In genomic region chr8:67279449-67279848, GRCm38 (mm10) we compare ENCODE assay signal across 18 mouse cellular contexts.
DNase-seq lines count a peak whose midpoint lies in the region; ATAC-seq and TF ChIP-seq lines count a peak whose summit lies in the region.
"Had no signal": no experiment of that assay in that cellular context is flagged by ENCODE, and none has a peak within 500 bp of the region (broad histone marks: within the 10 kb centered on the region; RNA-seq: fewer than 3 reads in every experiment).

No protein-coding gene starts in this region.

- in situ Hi-C loops in Patski (cut with MboI; ENCODE audit: low pct_unique_long_range_greater_than_20kb) = no loop called here

- intact Hi-C loops in left cerebral cortex, postnatal 36 days (cut with DNase I) = no loop called here

- CTCF ChIA-PET in Patski (lab: Charles Lee) = no interaction called here

- no peaks in the 10 kb centered on the region for H3K27me3 ChIP-seq in Patski
- H3K27me3 ChIP-seq in forebrain, embryonic 12.5 days = no peaks in the 10 kb centered on the region
- H3K27me3 ChIP-seq: embryonic facial prominence, embryonic 13.5 days; embryonic facial prominence, embryonic 15.5 days had no signal

- no peaks in the 10 kb centered on the region for H3K9me3 ChIP-seq in forebrain, embryonic 12.5 days
- H3K9me3 ChIP-seq: embryonic facial prominence, embryonic 13.5 days; embryonic facial prominence, embryonic 15.5 days had no signal

- no peaks in the 10 kb centered on the region for H3K4me1 ChIP-seq in forebrain, embryonic 12.5 days
- H3K4me1 ChIP-seq: embryonic facial prominence, embryonic 13.5 days; embryonic facial prominence, embryonic 15.5 days had no signal

- POLR2A ChIA-PET in Patski (lab: Charles Lee) = no interaction called here

- no peaks in the 10 kb centered on the region for H3K36me3 ChIP-seq in forebrain, embryonic 12.5 days (replicated peaks)
- H3K36me3 ChIP-seq: embryonic facial prominence, embryonic 13.5 days; embryonic facial prominence, embryonic 15.5 days had no signal

- peak; percentile 60 for ATAC-seq in Patski
- ATAC-seq in forebrain, embryonic 12.5 days (ENCODE audit: low FRiP score) = no peak
- ATAC-seq: forebrain, embryonic 14.5 days; forebrain, embryonic 16.5 days had no signal

- H3K27ac ChIP-seq in forebrain, embryonic 12.5 days = no peak overlapping the region
- H3K27ac ChIP-seq: embryonic facial prominence, embryonic 13.5 days; embryonic facial prominence, embryonic 15.5 days had no signal

- DNase-seq in 3T3-L1 (ENCODE audit: low read depth, low spot score) = peak; percentile 84
- no peak for DNase-seq in Patski (ENCODE audit: low read depth, low spot score)
- peak; percentile 30 for DNase-seq in mesoderm, embryonic 11.5 days (ENCODE audit: low read depth, low spot score)
- no peak for DNase-seq in heart, adult 9 months (ENCODE audit: low spot score in 2 of 2)
- DNase-seq in left cerebral cortex, postnatal 36 days (ENCODE audit: low spot score in 2 of 2) = no peak
- DNase-seq: adrenal gland, adult 2 months; adrenal gland, postnatal 10 days; adrenal gland, postnatal 25 days; cerebellum, adult 11-12 months; cerebellum, adult 2 months; cerebellum, adult 9-11 months; cerebellum, postnatal 36 days; embryo, embryonic 11 days had no signal

- H3K9ac ChIP-seq in forebrain, embryonic 12.5 days = no peak overlapping the region
- H3K9ac ChIP-seq: embryonic facial prominence, embryonic 13.5 days; embryonic facial prominence, embryonic 15.5 days had no signal

- no peak overlapping the region for H3K4me3 ChIP-seq in forebrain, embryonic 12.5 days (replicated peaks)
- H3K4me3 ChIP-seq: embryonic facial prominence, embryonic 13.5 days; embryonic facial prominence, embryonic 15.5 days had no signal

- no peak overlapping the region for H3K4me2 ChIP-seq in forebrain, embryonic 12.5 days
- H3K4me2 ChIP-seq: embryonic facial prominence, embryonic 13.5 days; embryonic facial prominence, embryonic 15.5 days had no signal

- TF ChIP-seq CTCF in Patski (IDR thresholded peaks at IDR 0.05) = no peak

Comparison
In these comparisons a context has a peak if more than half of its experiments do, and no peak if none do; other contexts are left out.
1. DNase-seq: peak in 3T3-L1 (single experiment) and mesoderm, embryonic 11.5 days (single experiment); none in Patski (single experiment), heart, adult 9 months (0 of 2) and left cerebral cortex, postnatal 36 days (0 of 2).